Mouse (Mus musculus): ENCODE measurements around the gene Fancm.

GRCm38 (mm10) chr12:65035839-65036189 is 39.6 kb upstream of the Fancm start:
- no peak for TF ChIP-seq CTCF (IDR thresholded peaks at IDR 0.05; ENCODE audit: control insufficient read depth, insufficient read depth, insufficient read length)
- no peak for TF ChIP-seq MAX (IDR thresholded peaks at IDR 0.05)
- no peak for TF ChIP-seq MYOG (IDR thresholded peaks at IDR 0.05; ENCODE audit: control insufficient read depth, extremely low read depth, insufficient read length)
